Mouse (Mus musculus) layer of hippocampus, postnatal 25 days (tissue): Measurements from ENCODE around the gene Elmsan1. TPM values are rescaled to one million over a fixed set of nuclear protein-coding genes. Genes with fewer than 3 reads are reported as not detected.

Experiments used
- DNase-seq, 2 experiments: peaks; one replicate each; pipeline ENCODE4 v3.0.0; 2022; ENCODE audit warnings: mixed read lengths in 2 of 2, low spot score in 1 of 2; ENCODE audit errors: extremely low spot score in 1 of 2
- total RNA-seq, 2 experiments: library from RNA; stranded (reverse); gene quantifications; 2 replicates each; pipeline ENCODE4 v1.2.3; 2021

Elmsan1 gene
- total RNA-seq, 2 experiments from 2014 or later: 21.0 to 21.7 TPM

GRCm38 (mm10) chr12:84113676-84114075 is 105.0 kb downstream of the Elmsan1 start:
- DNase-seq: no peak

DNA sequence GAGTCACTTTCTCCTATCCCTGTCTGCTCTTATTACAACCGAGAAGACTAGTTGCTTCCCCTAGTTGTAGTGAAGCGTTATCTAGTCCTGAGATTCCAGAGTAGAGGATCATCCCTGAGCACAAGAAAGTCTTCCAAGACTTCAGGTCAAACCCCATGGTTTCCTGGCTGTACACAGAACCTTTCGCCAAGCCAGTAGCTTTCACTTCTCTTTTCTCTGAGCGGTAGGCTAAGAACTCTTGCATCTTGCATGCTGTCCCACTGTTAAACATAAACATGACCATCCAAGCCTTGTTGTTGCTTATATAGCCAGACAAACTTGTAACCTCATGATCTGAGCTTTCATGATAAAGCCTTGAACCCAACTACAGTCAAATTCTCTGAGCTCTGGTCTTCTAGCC is 107.9 kb downstream of the Elmsan1 start:
- no peak for DNase-seq

GRCm38 (mm10) chr12:84109924-84110323 is 108.8 kb downstream of the Elmsan1 start:
- DNase-seq: no peak

GRCm38 (mm10) chr12:84107692-84108091 is 111.0 kb downstream of the Elmsan1 start:
- DNase-seq: no peak

DNA sequence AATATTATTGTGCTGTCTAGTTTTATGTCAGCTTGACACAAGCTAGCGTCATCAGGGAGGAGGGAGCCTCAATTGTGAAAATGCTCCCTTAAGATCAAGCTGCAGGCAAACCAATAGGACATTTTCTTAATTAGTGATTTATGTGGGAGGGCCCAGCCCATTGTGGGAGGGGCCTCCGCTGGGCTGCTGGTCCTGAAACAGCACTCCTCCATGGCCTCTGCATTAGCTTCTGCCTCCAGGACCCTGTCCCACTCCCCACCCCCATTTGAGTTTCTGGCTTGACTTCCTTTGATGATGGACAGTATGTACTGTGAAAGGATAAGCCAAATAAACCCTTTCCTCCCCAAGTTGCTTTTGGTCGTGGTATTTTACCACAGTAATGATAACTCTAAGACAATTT is 111.7 kb downstream of the Elmsan1 start:
- DNase-seq: no peak

- DNase-seq: no peak
These were observed 117.2 kb downstream of the Elmsan1 start for GRCm38 (mm10) chr12:84101493-84101845.

GRCm38 (mm10) chr12:84100604-84101492 is 117.8 kb downstream of the Elmsan1 start, which contains the start of gene Acot6:
TSS of gene Acot6 (plus strand) at chr12:84100654.
- DNase-seq: peak; percentile 30 to 46

DNA sequence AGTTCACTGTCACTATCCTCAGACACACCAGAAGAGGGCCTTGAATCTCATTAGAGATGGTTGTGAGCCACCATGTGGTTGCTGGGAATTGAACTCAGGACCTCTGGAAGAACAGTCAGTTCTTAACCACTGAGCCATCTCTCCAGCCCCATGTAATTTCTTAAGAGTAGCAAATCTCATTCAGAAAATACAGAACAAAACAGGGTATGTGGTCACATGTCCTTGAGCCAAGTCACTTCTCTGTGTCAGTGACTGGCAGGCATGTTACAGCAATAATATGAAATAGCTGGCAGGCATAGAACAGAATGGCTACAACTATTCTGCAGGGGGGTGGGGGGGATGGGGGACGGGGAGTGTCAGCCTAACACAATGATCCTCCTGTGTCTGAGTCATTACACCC is 118.6 kb downstream of the Elmsan1 start:
- DNase-seq: no peak

DNA sequence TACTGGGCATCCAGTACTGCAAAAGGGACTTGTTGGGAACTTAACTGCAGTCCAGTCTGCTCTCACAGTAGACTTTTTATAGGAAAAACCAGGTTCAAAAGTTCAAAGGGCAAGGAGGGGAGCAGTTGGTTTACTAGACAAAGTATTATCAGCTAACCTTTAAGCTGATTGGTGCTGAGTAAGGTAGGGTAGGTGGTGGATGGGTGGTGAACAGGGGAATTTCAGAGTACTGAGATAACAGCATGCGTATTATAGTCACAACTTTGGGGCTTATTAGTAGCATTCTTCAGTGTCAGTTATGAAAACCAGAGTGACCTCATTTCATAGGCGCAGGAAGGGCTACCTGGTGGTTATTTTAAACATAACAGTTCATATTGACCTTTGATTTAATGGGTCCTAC is 119.1 kb downstream of the Elmsan1 start:
- DNase-seq: no peak

Other genes starting within 250 kb of the Elmsan1 start
- not detected for gene Heatr4, start 234.0 kb downstream of the Elmsan1 start, total RNA-seq
- gene Acot2, start 231.0 kb downstream of the Elmsan1 start, total RNA-seq: 10 to 100 TPM; 14.9 to 16.2 TPM
- gene Acot1, start 209.4 kb downstream of the Elmsan1 start, total RNA-seq: 10 to 100 TPM; 25.6 to 30.9 TPM
- 1 to 10 TPM; 2.5 to 4.0 TPM for gene Acot4, start 180.5 kb downstream of the Elmsan1 start, total RNA-seq
- gene Gm49366, start 179.9 kb downstream of the Elmsan1 start, total RNA-seq: not detected
- 1 to 10 TPM; 2.3 to 3.5 TPM for gene Acot3, start 166.7 kb downstream of the Elmsan1 start, total RNA-seq
- gene Acot5, start 149.6 kb downstream of the Elmsan1 start, total RNA-seq: 1 to 10 TPM; 8.3 TPM
- 1 to 10 TPM; 4.3 to 5.3 TPM for gene Acot6, start 118.2 kb downstream of the Elmsan1 start, total RNA-seq
- 100 to 1,000 TPM in 1 of 2 experiments, 10 to 100 TPM in 1; 95.8 to 104 TPM for gene Dnal1, start 104.5 kb downstream of the Elmsan1 start, total RNA-seq
- gene Pnma1, start 70.4 kb downstream of the Elmsan1 start, total RNA-seq: 1 to 10 TPM; 3.8 to 4.5 TPM
- 10 to 100 TPM; 38.0 to 41.3 TPM for gene Ptgr2, start 66.4 kb upstream of the Elmsan1 start, total RNA-seq
- 10 to 100 TPM; 31.4 to 38.7 TPM for gene Zfp410, start 98.0 kb upstream of the Elmsan1 start, total RNA-seq
- gene Coq6, start 142.8 kb upstream of the Elmsan1 start, total RNA-seq: 10 to 100 TPM; 26.4 to 28.7 TPM
- gene Fam161b, start 143.0 kb upstream of the Elmsan1 start, total RNA-seq: 10 to 100 TPM in 1 of 2 experiments, 1 to 10 TPM in 1; 9.5 to 10.8 TPM
- 10 to 100 TPM; 24.8 to 27.0 TPM for gene Entpd5, start 190.1 kb upstream of the Elmsan1 start, total RNA-seq
- 10 to 100 TPM in 1 of 2 experiments, 1 to 10 TPM in 1; 7.0 to 11.0 TPM for gene Bbof1, start 190.2 kb upstream of the Elmsan1 start, total RNA-seq
- 10 to 100 TPM; 13.0 to 13.3 TPM for gene Rnf113a2, start 198.3 kb upstream of the Elmsan1 start, total RNA-seq
- gene Aldh6a1, start 232.1 kb upstream of the Elmsan1 start, total RNA-seq: 10 to 100 TPM; 45.1 to 47.5 TPM
- gene Lin52, start 232.5 kb upstream of the Elmsan1 start, total RNA-seq: 10 to 100 TPM; 20.4 to 25.5 TPM